Mouse (Mus musculus) kidney, adult 2 months (tissue): Measurements from ENCODE around the gene Olfr1392.

Experiments used
- CTCF ChIP-seq: fragments of 200-500 bp; conservative IDR thresholded peaks from 2 replicates; pipeline ENCODE4 v1.5.1; 2011; ENCODE audit warnings: low read depth, mild to moderate bottlenecking, control low read depth, low read length, moderate library complexity, mixed read lengths; ENCODE audit not compliant: insufficient read depth, insufficient read length
- POLR2A ChIP-seq: fragments of 200-500 bp; IDR thresholded peaks from one replicate; pipeline ENCODE4 v1.6.1; 2011; ENCODE audit warnings: low read depth, low read length, control low read depth

DNA sequence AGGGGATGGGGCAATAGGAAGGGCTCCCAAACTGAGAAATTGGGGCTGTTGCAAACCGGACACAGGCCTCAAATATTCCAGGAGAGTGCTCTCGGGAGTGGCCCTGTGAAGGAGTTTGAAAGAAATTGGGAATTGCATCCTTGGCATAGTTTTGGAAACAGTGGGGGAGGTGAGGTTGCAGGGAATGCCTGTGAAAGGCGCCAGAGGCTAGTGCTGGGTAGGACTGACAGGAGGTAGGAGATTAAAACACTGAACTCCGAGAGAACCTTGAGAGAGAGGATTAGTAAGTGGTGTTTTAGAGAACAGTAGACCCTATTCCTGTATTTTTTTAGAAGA is 40.5 kb upstream of the Olfr1392 start:
- TF ChIP-seq POLR2A: no peak
- TF ChIP-seq CTCF: no peak
